Mouse (Mus musculus) ovary, postnatal 14 days (tissue): ENCODE data around the gene Prkd3.

Experiments
- DNase-seq: peaks from one replicate; pipeline ENCODE4 v3.0.0; 2022; ENCODE audit warnings: low spot score

Gene Prkd3

GRCm38 (mm10) chr17:78936466-78937228 lies 84.0 kb downstream of the Prkd3 start, which contains the start of the genes Cebpz and Ndufaf7:
Gene Cebpz (minus strand): TSS chr17:78937066.
Gene Ndufaf7 (plus strand): TSS chr17:78937136.
- peak; percentile 91 for DNase-seq

GRCm38 (mm10) chr17:78935857-78936256 lies 84.8 kb downstream of the Prkd3 start:
- DNase-seq: no peak

- DNase-seq: no peak
Measured at GRCm38 (mm10) chr17:78917696-78918095, 102.9 kb downstream of the Prkd3 start.

GRCm38 (mm10) chr17:78916899-78917298 lies 103.7 kb downstream of the Prkd3 start:
- no peak for DNase-seq

- DNase-seq: peak; percentile 72
Measured at GRCm38 (mm10) chr17:78916369-78916813, 104.2 kb downstream of the Prkd3 start, which contains the start of gene Cebpzos. Gene Cebpzos (plus strand): TSS chr17:78916500.

- DNase-seq: no peak
Measured at GRCm38 (mm10) chr17:78915772-78916171, 104.8 kb downstream of the Prkd3 start.

- DNase-seq: no peak
Measured at GRCm38 (mm10) chr17:78913921-78914320, 106.7 kb downstream of the Prkd3 start.

GRCm38 (mm10) chr17:78912861-78913281 lies 107.7 kb downstream of the Prkd3 start:
- no peak for DNase-seq

GRCm38 (mm10) chr17:78909374-78909773 lies 111.2 kb downstream of the Prkd3 start:
- no peak for DNase-seq

GRCm38 (mm10) chr17:78906892-78907291 lies 113.7 kb downstream of the Prkd3 start, which contains the start of gene Sult6b1:
Gene Sult6b1 (minus strand): TSS chr17:78906992.
- no peak for DNase-seq

GRCm38 (mm10) chr17:78903158-78903557 lies 117.5 kb downstream of the Prkd3 start:
- DNase-seq: no peak
